Mouse (Mus musculus) neural tube, embryonic 14.5 days (tissue): ENCODE data around the gene Pcyt1b. TPM values are rescaled to one million over a fixed set of nuclear protein-coding genes. Genes with fewer than 3 reads are reported as not detected.

Experiments used
- ATAC-seq: fragments of 200-750 bp; cut with Nextera tagmentation; 2 replicates; pipeline ENCODE4 v1.8.0; 2017; ENCODE audit warnings: low read depth, mild to moderate bottlenecking, moderate TSS enrichment, moderate library complexity
- H3K27ac ChIP-seq: fragments of 300-500 bp; sonication (generic); 2 replicates; pipeline ENCODE4 v1.5.1; 2014; ENCODE audit warnings: low read depth, mild to moderate bottlenecking, control low read depth, low read length, moderate library complexity, mixed read lengths
- H3K27me3 ChIP-seq: fragments of 300-500 bp; sonication (generic); 2 replicates; pipeline ENCODE4 v1.6.1; 2014; ENCODE audit warnings: low read length; ENCODE audit not compliant: control insufficient read depth, insufficient read depth
- H3K36me3 ChIP-seq: fragments of 300-500 bp; sonication (generic); 2 replicates; pipeline ENCODE4 v1.6.1; 2014; ENCODE audit warnings: low read length, mixed read lengths; ENCODE audit not compliant: control insufficient read depth, insufficient read depth
- H3K4me1 ChIP-seq: fragments of 300-500 bp; sonication (generic); 2 replicates; pipeline ENCODE4 v1.6.1; 2014; ENCODE audit warnings: low read length; ENCODE audit not compliant: control insufficient read depth, insufficient read depth
- H3K4me2 ChIP-seq: fragments of 300-500 bp; sonication (generic); 2 replicates; pipeline ENCODE4 v1.6.1; 2014; ENCODE audit warnings: mild to moderate bottlenecking, low read depth, low read length, control low read depth
- H3K4me3 ChIP-seq: fragments of 300-500 bp; sonication (generic); 2 replicates; pipeline ENCODE4 v1.5.1; 2014; ENCODE audit warnings: low read depth, low read length, control low read depth, mixed read lengths
- H3K9ac ChIP-seq: fragments of 300-500 bp; sonication (generic); replicated peaks from 2 replicates; pipeline ENCODE4 v1.6.1; 2014; ENCODE audit warnings: low read depth, mild to moderate bottlenecking, control low read depth, low read length, mixed read lengths
- H3K9me3 ChIP-seq: fragments of 300-500 bp; sonication (generic); 2 replicates; pipeline ENCODE4 v1.6.1; 2016; ENCODE audit warnings: low read length; ENCODE audit not compliant: control insufficient read depth
- WGBS: fragments of 180-500 bp; shearing (Covaris S2); extraction: QIAGEN DNeasy Blood & Tissue Kit; methylation state at CpG from one replicate; pipeline ENCODE4 v1.1.7; 2014; 5-methylcytosine and 5-hydroxymethylcytosine counted together
- polyA plus RNA-seq: library from polyadenylated mRNA; unstranded; fragments of >200 nt; fragmentation: Nextera tagmentation; extraction: Ambion mirVana; gene quantifications from 2 replicates; pipeline ENCODE4 v1.2.1, GENCODE M21; 2014

Pcyt1b gene
- polyA plus RNA-seq, 1 experiment from 2014 or later = 22.0 TPM

- Histone ChIP-seq H3K36me3 (no peaks in the 10 kb centered on the region), H3K9me3 (no peaks in the 10 kb centered on the region), H3K4me1 (no peaks in the 10 kb centered on the region), H3K4me2 (no peak overlapping the region), H3K27ac (no peak overlapping the region), H3K9ac (no peak overlapping the region), H3K27me3 (no peaks in the 10 kb centered on the region), H3K4me3 (no peak overlapping the region)
- 44% methylated on average over 8 of the region's 8 CpGs for WGBS
- peak; percentile 78 for ATAC-seq
Measured at GRCm38 (mm10) chrX:93700528-93701225, 46.0 kb downstream of the Pcyt1b start.

- no peak overlapping the region for H3K4me2 ChIP-seq
- H3K4me1 ChIP-seq = no peaks in the 10 kb centered on the region
- H3K36me3 ChIP-seq = no peaks in the 10 kb centered on the region
- 71% methylated on average over 1 of the region's 1 CpGs for WGBS
- no peak overlapping the region for H3K4me3 ChIP-seq
- ATAC-seq = no peak
- H3K27ac ChIP-seq = no peak overlapping the region
- no peaks in the 10 kb centered on the region for H3K27me3 ChIP-seq
- no peaks in the 10 kb centered on the region for H3K9me3 ChIP-seq
- no peak overlapping the region for H3K9ac ChIP-seq
Measured at GRCm38 (mm10) chrX:93712566-93712965, 57.9 kb downstream of the Pcyt1b start.

GRCm38 (mm10) chrX:93729529-93729928 is 74.9 kb downstream of the Pcyt1b start:
- 87% methylated on average over 1 of the region's 1 CpGs for WGBS
- H3K4me1 ChIP-seq = no peaks in the 10 kb centered on the region
- H3K27me3 ChIP-seq = no peaks in the 10 kb centered on the region
- H3K9me3 ChIP-seq = no peaks in the 10 kb centered on the region
- ATAC-seq = no peak
- H3K27ac ChIP-seq = no peak overlapping the region
- no peak overlapping the region for H3K4me3 ChIP-seq
- H3K36me3 ChIP-seq = no peaks in the 10 kb centered on the region
- no peak overlapping the region for H3K9ac ChIP-seq
- no peak overlapping the region for H3K4me2 ChIP-seq

GRCm38 (mm10) chrX:93730854-93731253 is 76.2 kb downstream of the Pcyt1b start:
- Histone ChIP-seq H3K4me2 (no peak overlapping the region), H3K9ac (no peak overlapping the region), H3K4me1 (no peaks in the 10 kb centered on the region), H3K27me3 (no peaks in the 10 kb centered on the region), H3K27ac (no peak overlapping the region), H3K36me3 (no peaks in the 10 kb centered on the region), H3K4me3 (no peak overlapping the region), H3K9me3 (no peaks in the 10 kb centered on the region)
- no peak for ATAC-seq
- WGBS = 70% methylated on average over 8 of the region's 8 CpGs

- Histone ChIP-seq H3K4me2 (no peak overlapping the region), H3K27ac (no peak overlapping the region), H3K27me3 (no peaks in the 10 kb centered on the region), H3K9ac (no peak overlapping the region), H3K4me3 (no peak overlapping the region), H3K9me3 (no peaks in the 10 kb centered on the region), H3K4me1 (no peaks in the 10 kb centered on the region), H3K36me3 (no peaks in the 10 kb centered on the region)
- no peak for ATAC-seq
Measured at GRCm38 (mm10) chrX:93732407-93732806, 77.7 kb downstream of the Pcyt1b start.

GRCm38 (mm10) chrX:93732975-93733748 is 78.5 kb downstream of the Pcyt1b start:
- ATAC-seq = no peak; the same call in 1 of the 2 replicates
- Histone ChIP-seq H3K27ac (no peak overlapping the region), H3K9ac (no peak overlapping the region), H3K36me3 (no peaks in the 10 kb centered on the region), H3K4me3 (no peak overlapping the region), H3K9me3 (no peaks in the 10 kb centered on the region), H3K4me1 (no peaks in the 10 kb centered on the region), H3K4me2 (no peak overlapping the region), H3K27me3 (no peaks in the 10 kb centered on the region)
- 48% methylated on average over 6 of the region's 6 CpGs for WGBS

GRCm38 (mm10) chrX:93749165-93749564 is 94.5 kb downstream of the Pcyt1b start:
- ATAC-seq = no peak
- H3K9me3 ChIP-seq = no peaks in the 10 kb centered on the region
- H3K36me3 ChIP-seq = no peaks in the 10 kb centered on the region
- no peak overlapping the region for H3K9ac ChIP-seq
- no peaks in the 10 kb centered on the region for H3K4me1 ChIP-seq
- H3K27me3 ChIP-seq = no peaks in the 10 kb centered on the region
- no peak overlapping the region for H3K4me2 ChIP-seq
- no peak overlapping the region for H3K27ac ChIP-seq
- no peak overlapping the region for H3K4me3 ChIP-seq
- 90% methylated on average over 1 of the region's 1 CpGs for WGBS

GRCm38 (mm10) chrX:93750566-93750965 is 95.9 kb downstream of the Pcyt1b start:
- ATAC-seq = no peak
- no peaks in the 10 kb centered on the region for H3K27me3 ChIP-seq
- H3K4me3 ChIP-seq = no peak overlapping the region
- no peak overlapping the region for H3K27ac ChIP-seq
- no peaks in the 10 kb centered on the region for H3K4me1 ChIP-seq
- WGBS = 95% methylated on average over 6 of the region's 6 CpGs
- no peak overlapping the region for H3K9ac ChIP-seq
- no peaks in the 10 kb centered on the region for H3K9me3 ChIP-seq
- H3K4me2 ChIP-seq = no peak overlapping the region
- no peaks in the 10 kb centered on the region for H3K36me3 ChIP-seq

GRCm38 (mm10) chrX:93755210-93755842 is 100.7 kb downstream of the Pcyt1b start:
- Histone ChIP-seq H3K4me2 (no peak overlapping the region), H3K36me3 (no peaks in the 10 kb centered on the region), H3K9ac (no peak overlapping the region), H3K9me3 (no peaks in the 10 kb centered on the region), H3K27ac (no peak overlapping the region), H3K4me1 (no peaks in the 10 kb centered on the region), H3K4me3 (no peak overlapping the region), H3K27me3 (no peaks in the 10 kb centered on the region)
- 55% methylated on average over 11 of the region's 11 CpGs for WGBS
- ATAC-seq = peak; percentile 54; the same call in 1 of the 2 replicates
